Mouse (Mus musculus) kidney, embryonic 16.5 days (tissue): ENCODE results near the gene Fga. TPM values are rescaled to one million over a fixed set of nuclear protein-coding genes. Genes with fewer than 3 reads are reported as not detected.

Experiments used
- ATAC-seq: fragments of 200-750 bp; cut with Nextera tagmentation; 2 replicates; pipeline ENCODE4 v1.8.0; 2017; ENCODE audit warnings: moderate TSS enrichment; ENCODE audit not compliant: low FRiP score, low TSS enrichment
- H3K27ac ChIP-seq: fragments of 300-500 bp; sonication (generic); 2 replicates; pipeline ENCODE4 v1.5.1; 2014; ENCODE audit warnings: low read length
- H3K27me3 ChIP-seq: fragments of 300-500 bp; sonication (generic); 2 replicates; pipeline ENCODE4 v1.6.1; 2014; ENCODE audit warnings: low read length, control low read depth, mixed read lengths; ENCODE audit not compliant: insufficient read depth
- H3K36me3 ChIP-seq: fragments of 300-500 bp; sonication (generic); 2 replicates; pipeline ENCODE4 v1.6.1; 2014; ENCODE audit warnings: low read length, control low read depth, mixed read lengths; ENCODE audit not compliant: insufficient read depth
- H3K4me1 ChIP-seq: fragments of 300-500 bp; sonication (generic); 2 replicates; pipeline ENCODE4 v1.6.1; 2014; ENCODE audit warnings: low read length, control low read depth, mixed read lengths; ENCODE audit not compliant: insufficient read depth
- H3K4me2 ChIP-seq: fragments of 300-500 bp; sonication (generic); replicated peaks from 2 replicates; pipeline ENCODE4 v1.6.1; 2014; ENCODE audit warnings: low read depth, low read length
- H3K4me3 ChIP-seq: fragments of 300-500 bp; sonication (generic); 2 replicates; pipeline ENCODE4 v1.5.1; 2014; ENCODE audit warnings: mild to moderate bottlenecking, low read length
- H3K9ac ChIP-seq: fragments of 300-500 bp; sonication (generic); replicated peaks from 2 replicates; pipeline ENCODE4 v1.6.1; 2014; ENCODE audit warnings: low read length
- H3K9me3 ChIP-seq: fragments of 300-500 bp; sonication (generic); 2 replicates; pipeline ENCODE4 v1.6.1; 2016; ENCODE audit warnings: low read length, control low read depth
- WGBS: fragments of 180-500 bp; shearing (Covaris S2); extraction: QIAGEN DNeasy Blood & Tissue Kit; methylation state at CpG from one replicate; pipeline ENCODE4 v1.1.7; 2014; 5-methylcytosine and 5-hydroxymethylcytosine counted together
- polyA plus RNA-seq: library from polyadenylated mRNA; unstranded; fragments of >200 nt; fragmentation: Nextera tagmentation; extraction: Ambion mirVana; gene quantifications from 2 replicates; pipeline ENCODE4 v1.2.1, GENCODE M21; 2015

Fga gene
- polyA plus RNA-seq, 1 experiment from 2014 or later = 4.3 TPM

GRCm38 (mm10) chr3:83049680-83050079, 23.8 kb downstream of the Fga start, which contains the start of gene Fgb:
Gene Fgb, minus strand, starts transcription at chr3:83049863.
- WGBS = 81% methylated on average over 8 of the region's 8 CpGs
- Histone ChIP-seq H3K9ac (no peak within 1 kb of the TSS), H3K4me3 (no peak within 1 kb of the TSS), H3K27ac (no peak within 1 kb of the TSS), H3K4me2 (no peak within 1 kb of the TSS), H3K27me3 (no peaks in the 10 kb centered on the region), H3K9me3 (no peaks in the 10 kb centered on the region), H3K4me1 (no peaks in the 10 kb centered on the region), H3K36me3 (no peaks in the 10 kb centered on the region)
- no peak for ATAC-seq

GRCm38 (mm10) chr3:83050661-83051060, 24.8 kb downstream of the Fga start:
- Histone ChIP-seq H3K27ac (no peak overlapping the region), H3K4me2 (no peak overlapping the region), H3K9me3 (no peaks in the 10 kb centered on the region), H3K9ac (no peak overlapping the region), H3K36me3 (no peaks in the 10 kb centered on the region), H3K4me1 (no peaks in the 10 kb centered on the region), H3K4me3 (no peak overlapping the region), H3K27me3 (no peaks in the 10 kb centered on the region)
- no peak for ATAC-seq
- 64% methylated on average over 5 of the region's 5 CpGs for WGBS

- Histone ChIP-seq H3K27ac (no peak overlapping the region), H3K9ac (no peak overlapping the region), H3K36me3 (no peaks in the 10 kb centered on the region; the same call in 1 of the 2 replicates), H3K27me3 (no peaks in the 10 kb centered on the region), H3K9me3 (no peaks in the 10 kb centered on the region), H3K4me1 (peaks cover 8% of the 10 kb centered on the region), H3K4me2 (no peak overlapping the region), H3K4me3 (no peak overlapping the region)
- no peak for ATAC-seq
- 86% methylated on average over 5 of the region's 5 CpGs for WGBS
Measured at GRCm38 (mm10) chr3:83052102-83052501, 26.2 kb downstream of the Fga start.

- Histone ChIP-seq H3K4me2 (no peak overlapping the region), H3K36me3 (peaks cover 6% of the 10 kb centered on the region; the same call in 1 of the 2 replicates), H3K9ac (no peak overlapping the region), H3K4me3 (no peak overlapping the region), H3K9me3 (no peaks in the 10 kb centered on the region), H3K27me3 (no peaks in the 10 kb centered on the region), H3K4me1 (peaks cover 8% of the 10 kb centered on the region), H3K27ac (no peak overlapping the region)
- WGBS = 93% methylated on average over 7 of the region's 7 CpGs
- no peak for ATAC-seq
Measured at GRCm38 (mm10) chr3:83053126-83053525, 27.2 kb downstream of the Fga start.

GRCm38 (mm10) chr3:83053758-83054157, 27.9 kb downstream of the Fga start:
- H3K9ac ChIP-seq = no peak overlapping the region
- no peak for ATAC-seq
- H3K27me3 ChIP-seq = no peaks in the 10 kb centered on the region

GRCm38 (mm10) chr3:83054759-83055158, 28.9 kb downstream of the Fga start:
- H3K4me2 ChIP-seq = peak overlapping the region; percentile 50
- no peaks in the 10 kb centered on the region for H3K9me3 ChIP-seq
- no peak for ATAC-seq
- no peak overlapping the region for H3K27ac ChIP-seq
- H3K4me3 ChIP-seq = peak overlapping the region; percentile 80
- WGBS = 31% methylated on average over 13 of the region's 13 CpGs
- H3K36me3 ChIP-seq = peaks cover 21% of the 10 kb centered on the region
- H3K9ac ChIP-seq = peak overlapping the region; percentile 57; the same call in 1 of the 2 replicates
- no peaks in the 10 kb centered on the region for H3K27me3 ChIP-seq
- H3K4me1 ChIP-seq = peaks cover 8% of the 10 kb centered on the region

More at GRCm38 (mm10) chr3:83053758-83054157, 27.9 kb downstream of the Fga start:
- Histone ChIP-seq H3K27ac (no peak overlapping the region), H3K4me2 (no peak overlapping the region), H3K36me3 (peaks cover 11% of the 10 kb centered on the region), H3K4me3 (no peak overlapping the region), H3K9me3 (no peaks in the 10 kb centered on the region), H3K4me1 (peaks cover 8% of the 10 kb centered on the region)
- WGBS = 36% methylated on average over 10 of the region's 10 CpGs

- Histone ChIP-seq H3K9me3 (no peaks in the 10 kb centered on the region), H3K4me1 (peaks cover 8% of the 10 kb centered on the region), H3K27me3 (no peaks in the 10 kb centered on the region), H3K4me3 (peak within 1 kb of the TSS; percentile 80), H3K9ac (peak within 1 kb of the TSS; percentile 88), H3K4me2 (peak within 1 kb of the TSS; percentile 93), H3K27ac (peak within 1 kb of the TSS; percentile 75; the same call in 1 of the 2 replicates), H3K36me3 (peaks cover 28% of the 10 kb centered on the region)
- peak; percentile 99 for ATAC-seq
- under 1% methylated on average over 56 of the region's 61 CpGs for WGBS
Measured at GRCm38 (mm10) chr3:83055281-83056038, 29.6 kb downstream of the Fga start, which contains the start of gene Plrg1. Gene Plrg1, plus strand, starts transcription at chr3:83055522.

GRCm38 (mm10) chr3:83057046-83057445, 31.2 kb downstream of the Fga start:
- 95% methylated on average over 2 of the region's 2 CpGs for WGBS

GRCm38 (mm10) chr3:83067920-83068319, 42.0 kb downstream of the Fga start:
- H3K4me1 ChIP-seq = no peaks in the 10 kb centered on the region
- 92% methylated on average over 9 of the region's 9 CpGs for WGBS
- ATAC-seq = no peak
- no peak overlapping the region for H3K4me3 ChIP-seq
- H3K4me2 ChIP-seq = no peak overlapping the region
- no peaks in the 10 kb centered on the region for H3K9me3 ChIP-seq
- H3K27me3 ChIP-seq = no peaks in the 10 kb centered on the region
- H3K27ac ChIP-seq = no peak overlapping the region
- H3K36me3 ChIP-seq = peaks cover 73% of the 10 kb centered on the region
- H3K9ac ChIP-seq = no peak overlapping the region

More at GRCm38 (mm10) chr3:83057046-83057445, 31.2 kb downstream of the Fga start:
- H3K4me3 ChIP-seq = no peak overlapping the region
- no peak overlapping the region for H3K9ac ChIP-seq
- H3K27ac ChIP-seq = no peak overlapping the region
- H3K36me3 ChIP-seq = peaks cover 43% of the 10 kb centered on the region
- no peaks in the 10 kb centered on the region for H3K9me3 ChIP-seq
- no peak for ATAC-seq
- peaks cover 8% of the 10 kb centered on the region for H3K4me1 ChIP-seq
- no peaks in the 10 kb centered on the region for H3K27me3 ChIP-seq
- H3K4me2 ChIP-seq = no peak overlapping the region

GRCm38 (mm10) chr3:83068869-83069268, 43.0 kb downstream of the Fga start:
- peaks cover 67% of the 10 kb centered on the region for H3K36me3 ChIP-seq

More at GRCm38 (mm10) chr3:83068869-83069268, 43.0 kb downstream of the Fga start:
- WGBS = 97% methylated on average over 13 of the region's 13 CpGs
- Histone ChIP-seq H3K4me1 (no peaks in the 10 kb centered on the region), H3K4me2 (no peak overlapping the region), H3K27me3 (no peaks in the 10 kb centered on the region), H3K9ac (no peak overlapping the region), H3K27ac (no peak overlapping the region), H3K9me3 (no peaks in the 10 kb centered on the region), H3K4me3 (no peak overlapping the region)
- ATAC-seq = no peak
